Mouse (Mus musculus): Measurements from ENCODE around the gene Hsd17b6. TPM values are rescaled to one million over a fixed set of nuclear protein-coding genes. Genes with fewer than 3 reads are reported as not detected.

The Hsd17b6 gene
- not detected in 2 replicates for polyA plus RNA-seq (2012; rRNA removed)

GRCm38 (mm10) chr10:128007446-128007845 is at the start of gene Hsd17b6:
Hsd17b6 (minus strand) TSS chr10:128007611.

GRCm38 (mm10) chr10:128015068-128015934 is 7.9 kb upstream of the Hsd17b6 start, which contains the start of gene Prim1:
Prim1 (plus strand) TSS chr10:128015168.

Other genes with a start within 250 kb of the Hsd17b6 start
- 0.05 and 0.12 TPM in 2 replicates for gene Rdh1, start 247.9 kb downstream of the Hsd17b6 start, polyA plus RNA-seq (2012; rRNA removed)
- 0.30 TPM in 1 of 2 replicates, not detected in the other for gene Rdh16f1, start 247.8 kb downstream of the Hsd17b6 start, polyA plus RNA-seq (2012; rRNA removed)
- gene Rdh9, start 231.2 kb downstream of the Hsd17b6 start, polyA plus RNA-seq (2012; rRNA removed): 0.34 TPM in 1 of 2 replicates, not detected in the other
- gene Rdh16, start 206.5 kb downstream of the Hsd17b6 start, polyA plus RNA-seq (2012; rRNA removed): 0.01 TPM in 1 of 2 replicates, not detected in the other
- gene Rdh19, start 157.7 kb downstream of the Hsd17b6 start, polyA plus RNA-seq (2012; rRNA removed): not detected in 2 replicates
- gene Rdh16f2, start 141.1 kb downstream of the Hsd17b6 start, polyA plus RNA-seq (2012; rRNA removed): not detected in 2 replicates
- not detected in 2 replicates for gene Rdh7, start 118.8 kb downstream of the Hsd17b6 start, polyA plus RNA-seq (2012; rRNA removed)
- not detected in 2 replicates for gene Sdr9c7, start 109.1 kb downstream of the Hsd17b6 start, polyA plus RNA-seq (2012; rRNA removed)
- 39.1 and 45.7 TPM in 2 replicates for gene Prim1, start 7.6 kb upstream of the Hsd17b6 start, polyA plus RNA-seq (2012; rRNA removed)
- 532 and 550 TPM in 2 replicates for gene Naca, start 28.0 kb upstream of the Hsd17b6 start, polyA plus RNA-seq (2012; rRNA removed)
- gene Ptges3, start 51.3 kb upstream of the Hsd17b6 start, polyA plus RNA-seq (2012; rRNA removed): 77.7 and 83.0 TPM in 2 replicates
- gene Atp5b, start 75.7 kb upstream of the Hsd17b6 start, polyA plus RNA-seq (2012; rRNA removed): 1,340 and 1,417 TPM in 2 replicates
- 34.0 and 36.0 TPM in 2 replicates for gene Baz2a, start 84.0 kb upstream of the Hsd17b6 start, polyA plus RNA-seq (2012; rRNA removed)
- gene Rbms2, start 172.7 kb upstream of the Hsd17b6 start, polyA plus RNA-seq (2012; rRNA removed): 28.0 and 39.8 TPM in 2 replicates
- 3.6 and 4.0 TPM in 2 replicates for gene Gls2, start 186.8 kb upstream of the Hsd17b6 start, polyA plus RNA-seq (2012; rRNA removed)
- 13.6 and 15.5 TPM in 2 replicates for gene Spryd4, start 204.2 kb upstream of the Hsd17b6 start, polyA plus RNA-seq (2012; rRNA removed)
- gene Mip, start 218.2 kb upstream of the Hsd17b6 start, polyA plus RNA-seq (2012; rRNA removed): 0.23 and 0.26 TPM in 2 replicates
- 18.3 and 20.5 TPM in 2 replicates for gene Timeless, start 224.5 kb upstream of the Hsd17b6 start, polyA plus RNA-seq (2012; rRNA removed)
- gene Apon, start 246.5 kb upstream of the Hsd17b6 start, polyA plus RNA-seq (2012; rRNA removed): 0.38 and 0.45 TPM in 2 replicates